Mouse (Mus musculus): ENCODE measurements at regions not wholly inside any gene's neighbourhood (a gene's known extent, or its start where the extent isn't known, plus 50 kb on each side); places are given as distances from the start of the nearest gene placed in this dataset.

- 64% methylated on average over 10 of the region's 10 CpGs for WGBS
- no peak for ATAC-seq (replicated peaks; ENCODE audit: insufficient number of reproducible peaks, insufficient read depth, low FRiP score, low read depth)
- Histone ChIP-seq H3K27me3 (no peaks in the 10 kb centered on the region), H3K27ac (no peak overlapping the region), H3K9me3 (replicated peaks) (no peaks in the 10 kb centered on the region), H3K4me3 (no peak overlapping the region), H3K4me1 (replicated peaks) (no peaks in the 10 kb centered on the region; the same call in 1 of the 2 replicates), H3K4me2 (no peak overlapping the region), H3K36me3 (no peaks in the 10 kb centered on the region), H3K9ac (no peak overlapping the region)
These were observed 351.5 kb downstream of the Tmem182 start for GRCm38 (mm10) chr1:41156946-41157345.

GRCm38 (mm10) chr1:41157651-41158513, 352.5 kb downstream of the Tmem182 start:
- Histone ChIP-seq H3K9ac (no peak overlapping the region), H3K4me2 (no peak overlapping the region), H3K36me3 (no peaks in the 10 kb centered on the region), H3K27ac (no peak overlapping the region), H3K27me3 (no peaks in the 10 kb centered on the region), H3K4me1 (replicated peaks) (no peaks in the 10 kb centered on the region; the same call in 1 of the 2 replicates), H3K9me3 (replicated peaks) (no peaks in the 10 kb centered on the region), H3K4me3 (no peak overlapping the region)
- WGBS, result 59% methylated on average over 21 of the region's 21 CpGs
- ATAC-seq (replicated peaks; ENCODE audit: insufficient number of reproducible peaks, insufficient read depth, low FRiP score, low read depth), result no peak

- Histone ChIP-seq H3K9ac (no peak overlapping the region), H3K9me3 (replicated peaks) (no peaks in the 10 kb centered on the region), H3K4me3 (no peak overlapping the region), H3K4me2 (no peak overlapping the region), H3K27me3 (no peaks in the 10 kb centered on the region), H3K27ac (no peak overlapping the region), H3K4me1 (replicated peaks) (no peaks in the 10 kb centered on the region), H3K36me3 (no peaks in the 10 kb centered on the region)
- WGBS, result 36% methylated on average over 12 of the region's 12 CpGs
- ATAC-seq (replicated peaks; ENCODE audit: insufficient number of reproducible peaks, insufficient read depth, low FRiP score, low read depth), result no peak
These were observed 360.7 kb downstream of the Tmem182 start for GRCm38 (mm10) chr1:41165878-41166786.

- 66% methylated on average over 4 of the region's 4 CpGs for WGBS
- ATAC-seq (replicated peaks; ENCODE audit: insufficient number of reproducible peaks, insufficient read depth, low FRiP score, low read depth), result no peak
- H3K27ac ChIP-seq, result no peak overlapping the region
- H3K4me1 ChIP-seq (replicated peaks), result no peaks in the 10 kb centered on the region
- H3K9ac ChIP-seq, result no peak overlapping the region
- no peak overlapping the region for H3K4me2 ChIP-seq
- no peaks in the 10 kb centered on the region for H3K27me3 ChIP-seq
- no peaks in the 10 kb centered on the region for H3K36me3 ChIP-seq
- no peaks in the 10 kb centered on the region for H3K9me3 ChIP-seq (replicated peaks)
- no peak overlapping the region for H3K4me3 ChIP-seq
These were observed 361.5 kb downstream of the Tmem182 start for GRCm38 (mm10) chr1:41166787-41167420.

GRCm38 (mm10) chr1:41186991-41187390, 381.6 kb downstream of the Tmem182 start:
- H3K9me3 ChIP-seq (replicated peaks), result no peaks in the 10 kb centered on the region
- H3K4me3 ChIP-seq, result no peak overlapping the region
- H3K36me3 ChIP-seq, result no peaks in the 10 kb centered on the region
- no peak overlapping the region for H3K9ac ChIP-seq
- no peak overlapping the region for H3K4me2 ChIP-seq
- no peaks in the 10 kb centered on the region for H3K27me3 ChIP-seq
- no peaks in the 10 kb centered on the region for H3K4me1 ChIP-seq (replicated peaks)
- 39% methylated on average over 6 of the region's 6 CpGs for WGBS
- ATAC-seq (replicated peaks; ENCODE audit: insufficient number of reproducible peaks, insufficient read depth, low FRiP score, low read depth), result no peak
- H3K27ac ChIP-seq, result no peak overlapping the region

GRCm38 (mm10) chr1:41212876-41213275, 407.5 kb downstream of the Tmem182 start:
- 63% methylated on average over 2 of the region's 2 CpGs for WGBS
- H3K4me2 ChIP-seq, result no peak overlapping the region
- H3K9me3 ChIP-seq (replicated peaks), result no peaks in the 10 kb centered on the region
- H3K36me3 ChIP-seq, result no peaks in the 10 kb centered on the region
- no peaks in the 10 kb centered on the region for H3K27me3 ChIP-seq
- no peaks in the 10 kb centered on the region for H3K4me1 ChIP-seq (replicated peaks)
- H3K4me3 ChIP-seq, result no peak overlapping the region
- H3K9ac ChIP-seq, result no peak overlapping the region
- ATAC-seq (replicated peaks; ENCODE audit: insufficient number of reproducible peaks, insufficient read depth, low FRiP score, low read depth), result no peak
- no peak overlapping the region for H3K27ac ChIP-seq

GRCm38 (mm10) chr1:41225851-41226250, 420.4 kb downstream of the Tmem182 start:
- H3K9ac ChIP-seq, result no peak overlapping the region
- WGBS, result 83% methylated on average over 1 of the region's 1 CpGs
- H3K4me3 ChIP-seq, result no peak overlapping the region
- H3K27ac ChIP-seq, result no peak overlapping the region
- no peak for ATAC-seq (replicated peaks; ENCODE audit: insufficient number of reproducible peaks, insufficient read depth, low FRiP score, low read depth)
- H3K27me3 ChIP-seq, result no peaks in the 10 kb centered on the region
- H3K4me1 ChIP-seq (replicated peaks), result no peaks in the 10 kb centered on the region
- H3K9me3 ChIP-seq (replicated peaks), result no peaks in the 10 kb centered on the region
- H3K4me2 ChIP-seq, result no peak overlapping the region
- no peaks in the 10 kb centered on the region for H3K36me3 ChIP-seq

- no peaks in the 10 kb centered on the region for H3K4me1 ChIP-seq (replicated peaks)
- H3K4me2 ChIP-seq, result no peak overlapping the region
- no peaks in the 10 kb centered on the region for H3K9me3 ChIP-seq (replicated peaks)
- H3K36me3 ChIP-seq, result no peaks in the 10 kb centered on the region
- no peak overlapping the region for H3K27ac ChIP-seq
- no peak overlapping the region for H3K9ac ChIP-seq
- H3K27me3 ChIP-seq, result no peaks in the 10 kb centered on the region
- no peak overlapping the region for H3K4me3 ChIP-seq
- 82% methylated on average over 7 of the region's 7 CpGs for WGBS
- ATAC-seq (replicated peaks; ENCODE audit: insufficient number of reproducible peaks, insufficient read depth, low FRiP score, low read depth), result no peak
These were observed 429.9 kb downstream of the Tmem182 start for GRCm38 (mm10) chr1:41235335-41235734.

- no peak for ATAC-seq (replicated peaks; ENCODE audit: insufficient number of reproducible peaks, insufficient read depth, low FRiP score, low read depth)
- H3K4me1 ChIP-seq (replicated peaks), result no peaks in the 10 kb centered on the region
- WGBS, result 79% methylated on average over 6 of the region's 6 CpGs
These were observed 437.6 kb downstream of the Tmem182 start for GRCm38 (mm10) chr1:41243000-41243399.

GRCm38 (mm10) chr1:41244627-41245026, 439.2 kb downstream of the Tmem182 start:
- WGBS, result 90% methylated on average over 12 of the region's 12 CpGs
- Histone ChIP-seq H3K36me3 (no peaks in the 10 kb centered on the region), H3K27me3 (no peaks in the 10 kb centered on the region), H3K4me3 (no peak overlapping the region), H3K27ac (no peak overlapping the region), H3K4me2 (no peak overlapping the region), H3K9ac (no peak overlapping the region), H3K4me1 (replicated peaks) (no peaks in the 10 kb centered on the region), H3K9me3 (replicated peaks) (no peaks in the 10 kb centered on the region)
- no peak for ATAC-seq (replicated peaks; ENCODE audit: insufficient number of reproducible peaks, insufficient read depth, low FRiP score, low read depth)

More at GRCm38 (mm10) chr1:41243000-41243399, 437.6 kb downstream of the Tmem182 start:
- Histone ChIP-seq H3K9me3 (replicated peaks) (no peaks in the 10 kb centered on the region), H3K36me3 (no peaks in the 10 kb centered on the region), H3K9ac (no peak overlapping the region), H3K4me2 (no peak overlapping the region), H3K27me3 (no peaks in the 10 kb centered on the region), H3K27ac (no peak overlapping the region), H3K4me3 (no peak overlapping the region)

GRCm38 (mm10) chr1:41264214-41264613, 458.8 kb downstream of the Tmem182 start:
- no peaks in the 10 kb centered on the region for H3K27me3 ChIP-seq
- H3K4me3 ChIP-seq, result no peak overlapping the region
- H3K4me1 ChIP-seq (replicated peaks), result no peaks in the 10 kb centered on the region
- 33% methylated on average over 10 of the region's 10 CpGs for WGBS
- H3K27ac ChIP-seq, result no peak overlapping the region
- no peak overlapping the region for H3K4me2 ChIP-seq
- no peak for ATAC-seq (replicated peaks; ENCODE audit: insufficient number of reproducible peaks, insufficient read depth, low FRiP score, low read depth)
- H3K9ac ChIP-seq, result no peak overlapping the region
- no peaks in the 10 kb centered on the region for H3K9me3 ChIP-seq (replicated peaks)
- H3K36me3 ChIP-seq, result no peaks in the 10 kb centered on the region
